Mouse (Mus musculus): ENCODE results near the gene Sema5b. TPM values are rescaled to one million over a fixed set of nuclear protein-coding genes. Genes with fewer than 3 reads are reported as not detected.

Sema5b gene
- polyA plus RNA-seq, 1 experiment, result not detected

DNA sequence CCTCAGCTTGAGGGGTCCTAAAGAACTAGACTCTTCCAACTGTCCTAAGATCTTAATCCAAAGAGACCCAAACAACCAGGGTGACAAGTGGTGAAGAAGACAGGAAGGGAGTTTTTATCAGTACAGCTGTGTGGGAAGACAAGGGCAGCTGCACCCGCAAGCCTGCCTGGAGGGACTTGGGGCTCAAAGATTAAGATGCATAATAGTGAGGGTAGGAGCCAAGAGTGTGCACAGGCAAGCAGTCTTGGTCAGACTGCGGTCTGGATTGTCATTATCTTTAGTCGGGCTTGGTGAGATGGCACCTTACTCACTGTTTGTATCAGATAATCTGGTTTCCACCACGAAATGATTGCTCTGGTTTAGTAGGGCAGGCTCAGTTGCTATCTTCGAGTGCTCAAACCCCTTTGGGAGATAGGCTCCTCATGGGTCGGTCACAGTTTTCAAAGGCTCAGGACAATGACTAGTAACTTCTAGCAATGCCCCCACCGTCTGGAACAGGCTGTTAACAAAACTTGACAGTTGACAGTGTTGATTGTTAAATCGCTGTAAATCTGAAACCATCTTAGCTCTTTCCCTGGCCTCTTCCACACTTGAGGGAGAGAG is 136.7 kb downstream of the Sema5b start:
- Histone ChIP-seq H3K4me3 (no peak overlapping the region), H3K4me2 (ENCODE audit: low read depth) (no peak overlapping the region), H3K36me3 (ENCODE audit: control insufficient read depth, insufficient read depth) (no peaks in the 10 kb centered on the region), H3K27me3 (ENCODE audit: control insufficient read depth, insufficient read depth, insufficient read length) (peaks cover 4% of the 10 kb centered on the region), H3K79me2 (ENCODE audit: control insufficient read depth, insufficient read depth) (no peaks in the 10 kb centered on the region), H3ac (ENCODE audit: control insufficient read depth, insufficient read length) (no peak overlapping the region)
- TF ChIP-seq POLR2A (IDR thresholded peaks at IDR 0.05; ENCODE audit: insufficient read length, low read depth) (no peak), USF1 (IDR thresholded peaks at IDR 0.05; ENCODE audit: low read depth) (no peak), CEBPB (IDR thresholded peaks at IDR 0.05; ENCODE audit: insufficient read depth, poor library complexity, severe bottlenecking) (no peak), TCF3 (IDR thresholded peaks at IDR 0.05; ENCODE audit: insufficient read length, low read depth) (no peak), SRF (IDR thresholded peaks at IDR 0.05; ENCODE audit: control insufficient read depth, insufficient read length, low read depth) (no peak), E2F4 (IDR thresholded peaks at IDR 0.05; ENCODE audit: insufficient read depth) (no peak), MYOG (IDR thresholded peaks at IDR 0.05; ENCODE audit: control insufficient read depth in 1 of 3, insufficient read depth in 1 of 3, insufficient read length in 2 of 3, low read depth in 2 of 3) (peak in 2 of 3 experiments; percentile 6 to 17), MYOD1 (IDR thresholded peaks at IDR 0.05; ENCODE audit: control insufficient read depth in 1 of 3, insufficient read length in 2 of 3, low read depth in 2 of 3) (peak in 2 of 3 experiments; percentile 29 to 38)

DNA sequence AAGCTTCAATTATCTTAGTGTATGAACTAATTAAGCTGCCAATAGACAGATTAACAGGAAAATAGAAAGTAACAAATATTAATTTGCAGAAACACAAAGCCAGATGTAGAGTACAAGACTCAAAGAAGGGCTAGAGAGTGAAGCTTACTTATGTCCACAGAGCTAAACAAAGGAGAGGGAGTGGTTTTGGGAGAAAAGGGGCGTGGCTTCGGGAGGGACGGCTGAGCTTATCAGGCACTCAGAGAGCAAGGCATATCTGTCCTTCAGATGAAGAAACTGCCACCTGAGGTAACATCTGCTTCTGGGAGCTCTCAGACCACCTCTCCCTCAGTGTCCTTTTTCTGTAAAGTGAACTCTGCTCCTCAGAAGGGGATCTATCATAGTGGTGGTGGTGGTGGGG is 137.5 kb downstream of the Sema5b start:
- Histone ChIP-seq H3K36me3 (ENCODE audit: control insufficient read depth, insufficient read depth) (no peaks in the 10 kb centered on the region), H3K79me2 (ENCODE audit: control insufficient read depth, insufficient read depth) (no peaks in the 10 kb centered on the region), H3K4me2 (ENCODE audit: low read depth) (no peak overlapping the region), H3ac (ENCODE audit: control insufficient read depth, insufficient read length) (no peak overlapping the region), H3K27me3 (ENCODE audit: control insufficient read depth, insufficient read depth, insufficient read length) (peaks cover 4% of the 10 kb centered on the region), H3K4me3 (no peak overlapping the region)
- TF ChIP-seq MYOD1 (IDR thresholded peaks at IDR 0.05; ENCODE audit: control insufficient read depth in 1 of 3, insufficient read length in 2 of 3, low read depth in 2 of 3) (no peak), TCF3 (IDR thresholded peaks at IDR 0.05; ENCODE audit: insufficient read length, low read depth) (no peak), MYOG (IDR thresholded peaks at IDR 0.05; ENCODE audit: control insufficient read depth in 1 of 3, insufficient read depth in 1 of 3, insufficient read length in 2 of 3, low read depth in 2 of 3) (no peak), TCF12 (IDR thresholded peaks at IDR 0.05; ENCODE audit: insufficient read depth, poor library complexity, severe bottlenecking) (no peak), POLR2A (IDR thresholded peaks at IDR 0.05; ENCODE audit: insufficient read length, low read depth) (no peak), MAX (IDR thresholded peaks at IDR 0.05; ENCODE audit: low read depth) (no peak), E2F4 (IDR thresholded peaks at IDR 0.05; ENCODE audit: insufficient read depth) (no peak), REST (IDR thresholded peaks at IDR 0.05; ENCODE audit: insufficient read depth, insufficient read length) (no peak)

DNA sequence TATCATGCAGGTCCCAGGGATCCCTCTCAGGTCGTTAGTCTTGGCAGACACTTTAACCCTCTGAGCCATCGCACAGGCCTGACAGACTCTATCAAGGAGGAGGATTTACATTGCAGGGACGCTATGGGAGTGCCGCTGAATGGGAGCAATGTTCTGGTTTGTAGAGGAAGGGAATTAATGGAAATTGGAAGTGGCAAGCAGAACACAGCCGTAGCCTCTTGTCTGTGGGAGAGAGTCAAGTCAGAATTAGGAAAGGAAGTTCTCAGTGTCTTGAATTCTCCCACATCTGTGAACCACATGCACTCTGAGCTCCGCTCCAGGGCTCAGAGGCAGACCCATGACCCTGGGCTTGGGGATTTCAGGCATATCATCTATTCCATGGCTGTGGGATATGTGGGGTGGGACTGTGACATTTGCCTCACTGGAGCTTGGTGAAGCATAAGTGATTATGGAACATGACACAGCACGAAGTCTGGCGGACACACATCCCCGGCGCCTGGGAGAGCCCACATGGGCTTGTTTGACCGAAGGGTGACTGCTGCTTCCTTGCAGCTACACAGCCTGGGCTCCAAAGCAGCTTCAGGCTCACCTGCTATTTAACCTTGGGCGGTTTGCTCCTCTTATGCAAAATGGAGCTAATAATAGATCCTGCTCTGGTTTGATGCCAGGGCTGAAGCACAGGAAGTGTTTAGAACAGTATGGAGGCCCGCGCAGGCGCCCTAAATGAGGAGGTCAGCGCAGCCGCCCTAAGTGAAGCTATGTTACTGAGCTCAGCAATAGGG is 140.6 kb downstream of the Sema5b start:
- Histone ChIP-seq H3K27me3 (ENCODE audit: control insufficient read depth, insufficient read depth, insufficient read length) (peaks cover 4% of the 10 kb centered on the region), H3K79me2 (ENCODE audit: control insufficient read depth, insufficient read depth) (no peaks in the 10 kb centered on the region), H3K4me3 (no peak overlapping the region), H3ac (ENCODE audit: control insufficient read depth, insufficient read length) (no peak overlapping the region), H3K4me2 (ENCODE audit: low read depth) (no peak overlapping the region), H3K36me3 (ENCODE audit: control insufficient read depth, insufficient read depth) (no peaks in the 10 kb centered on the region)
- no peak for TF ChIP-seq REST (IDR thresholded peaks at IDR 0.05; ENCODE audit: insufficient read depth, insufficient read length)
- no peak for TF ChIP-seq CEBPB (IDR thresholded peaks at IDR 0.05; ENCODE audit: insufficient read depth, poor library complexity, severe bottlenecking)
- TF ChIP-seq MAX (IDR thresholded peaks at IDR 0.05; ENCODE audit: low read depth), result no peak
- TF ChIP-seq USF1 (IDR thresholded peaks at IDR 0.05; ENCODE audit: low read depth), result no peak
- no peak for TF ChIP-seq TCF12 (IDR thresholded peaks at IDR 0.05; ENCODE audit: insufficient read depth, poor library complexity, severe bottlenecking)

DNA sequence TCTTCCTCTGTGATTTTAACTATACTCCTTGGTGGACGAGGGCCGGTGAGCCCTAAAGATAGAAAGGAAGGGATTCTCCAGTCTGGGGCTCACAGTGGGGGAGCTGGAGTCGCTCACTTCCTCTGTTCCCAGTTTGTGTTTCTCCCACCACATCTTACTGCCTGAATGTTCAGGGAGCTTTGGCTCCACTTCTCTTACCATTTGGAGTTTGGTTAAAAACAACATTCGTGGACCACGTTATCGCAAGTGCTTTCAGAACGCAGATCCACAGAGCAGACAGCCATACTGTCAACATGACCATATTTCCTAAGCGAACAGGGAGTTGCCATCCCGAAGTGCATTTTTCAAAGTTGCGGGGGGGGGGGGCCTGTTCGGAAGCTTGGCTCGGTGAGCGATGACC is 144.1 kb downstream of the Sema5b start:
- H3ac ChIP-seq (ENCODE audit: control insufficient read depth, insufficient read length), result no peak overlapping the region
- no peak overlapping the region for H3K4me2 ChIP-seq (ENCODE audit: low read depth)
- no peaks in the 10 kb centered on the region for H3K36me3 ChIP-seq (ENCODE audit: control insufficient read depth, insufficient read depth)
- H3K4me3 ChIP-seq, result no peak overlapping the region
- no peak for TF ChIP-seq CEBPB (IDR thresholded peaks at IDR 0.05; ENCODE audit: insufficient read depth, poor library complexity, severe bottlenecking)
- TF ChIP-seq TCF3 (IDR thresholded peaks at IDR 0.05; ENCODE audit: insufficient read length, low read depth), result no peak
- TF ChIP-seq SRF (IDR thresholded peaks at IDR 0.05; ENCODE audit: control insufficient read depth, insufficient read length, low read depth), result no peak
- TF ChIP-seq POLR2AphosphoS2 (IDR thresholded peaks at IDR 0.05; ENCODE audit: insufficient read length, low read depth), result no peak
- no peak for TF ChIP-seq E2F4 (IDR thresholded peaks at IDR 0.05; ENCODE audit: insufficient read depth)
- no peak for TF ChIP-seq USF1 (IDR thresholded peaks at IDR 0.05; ENCODE audit: low read depth)
- TF ChIP-seq REST (IDR thresholded peaks at IDR 0.05; ENCODE audit: insufficient read depth, insufficient read length), result no peak
- H3K79me2 ChIP-seq (ENCODE audit: control insufficient read depth, insufficient read depth), result no peaks in the 10 kb centered on the region
- H3K27me3 ChIP-seq (ENCODE audit: control insufficient read depth, insufficient read depth, insufficient read length), result no peaks in the 10 kb centered on the region

DNA sequence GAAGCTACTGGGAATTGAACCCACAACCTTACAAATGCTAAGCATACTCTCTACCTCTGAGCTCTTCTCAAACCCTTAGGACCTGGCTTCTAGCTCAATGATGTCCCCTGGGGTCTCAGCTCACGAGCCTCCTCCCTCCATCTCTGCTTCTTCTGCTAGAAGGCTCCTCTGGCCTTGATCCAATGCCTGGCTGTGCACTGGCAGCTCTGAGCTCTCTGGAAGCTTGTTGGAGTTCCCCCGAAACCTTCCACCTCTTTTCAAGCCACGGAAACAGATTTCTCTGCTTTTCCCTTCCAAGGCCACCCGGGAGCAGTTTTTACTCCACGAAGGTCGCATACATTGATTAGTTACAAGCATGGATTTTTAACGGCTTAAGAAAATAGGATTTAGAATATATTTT is 145.5 kb downstream of the Sema5b start:
- TF ChIP-seq POLR2AphosphoS2 (IDR thresholded peaks at IDR 0.05; ENCODE audit: insufficient read length, low read depth) (no peak), POLR2A (IDR thresholded peaks at IDR 0.05; ENCODE audit: insufficient read length, low read depth) (no peak), REST (IDR thresholded peaks at IDR 0.05; ENCODE audit: insufficient read depth, insufficient read length) (no peak), MYOD1 (IDR thresholded peaks at IDR 0.05; ENCODE audit: control insufficient read depth in 1 of 3, insufficient read length in 2 of 3, low read depth in 2 of 3) (no peak), MYOG (IDR thresholded peaks at IDR 0.05; ENCODE audit: control insufficient read depth in 1 of 3, insufficient read depth in 1 of 3, insufficient read length in 2 of 3, low read depth in 2 of 3) (no peak), USF1 (IDR thresholded peaks at IDR 0.05; ENCODE audit: low read depth) (no peak), TCF12 (IDR thresholded peaks at IDR 0.05; ENCODE audit: insufficient read depth, poor library complexity, severe bottlenecking) (no peak), MAX (IDR thresholded peaks at IDR 0.05; ENCODE audit: low read depth) (no peak), E2F4 (IDR thresholded peaks at IDR 0.05; ENCODE audit: insufficient read depth) (no peak), CEBPB (IDR thresholded peaks at IDR 0.05; ENCODE audit: insufficient read depth, poor library complexity, severe bottlenecking) (no peak)
- H3K79me2 ChIP-seq (ENCODE audit: control insufficient read depth, insufficient read depth), result no peaks in the 10 kb centered on the region
- no peaks in the 10 kb centered on the region for H3K27me3 ChIP-seq (ENCODE audit: control insufficient read depth, insufficient read depth, insufficient read length)
- H3ac ChIP-seq (ENCODE audit: control insufficient read depth, insufficient read length), result no peak overlapping the region
- no peak overlapping the region for H3K4me3 ChIP-seq
- no peak overlapping the region for H3K4me2 ChIP-seq (ENCODE audit: low read depth)
- no peaks in the 10 kb centered on the region for H3K36me3 ChIP-seq (ENCODE audit: control insufficient read depth, insufficient read depth)
